ENCODE assay signal across 8 mouse cellular contexts in genomic region chr5:5559079-5559740, GRCm38 (mm10). TPM values are rescaled to one million over a fixed set of nuclear protein-coding genes. Genes with fewer than 3 reads are reported as not detected.
DNase-seq lines count a peak whose midpoint lies in the region; ATAC-seq lines count a peak whose summit lies in the region.

Gtpbp10 (minus strand) TSS chr5:5559538.

- peak within 1 kb of the TSS; percentile 74 for H3K27ac ChIP-seq in forebrain, embryonic 14.5 days (ENCODE audit: low read depth, low read length)
- H3K27ac ChIP-seq in liver, embryonic 15.5 days (replicated peaks): peak within 1 kb of the TSS; percentile 45; the same call in 1 of the 2 replicates
- 0 out of 2 replicates have a peak within 1 kb of the TSS, but pooled peaks have one; percentile 54 for H3K27ac ChIP-seq in neural tube, embryonic 11.5 days (ENCODE audit: low read depth, low read length)
- H3K27ac ChIP-seq in stomach, embryonic 16.5 days (ENCODE audit: low read length): peak within 1 kb of the TSS; percentile 66

- peak; percentile 95 for DNase-seq in ES-CJ7 (ENCODE audit: low read depth, low spot score)
- peak; percentile 89 for DNase-seq in cerebellum, adult 11-12 months
- DNase-seq in forebrain, embryonic 14.5 days (ENCODE audit: low spot score): peak; percentile 94
- DNase-seq in heart, postnatal 10 days: peak; percentile 95 to 97
- peak; percentile 97 for DNase-seq in kidney, postnatal 4 days
- DNase-seq in neural tube, embryonic 11.5 days (ENCODE audit: low spot score): peak; percentile 94

- no peaks in the 10 kb centered on the region for H3K27me3 ChIP-seq in forebrain, embryonic 14.5 days (replicated peaks; ENCODE audit: control insufficient read depth, insufficient read depth, low read length)
- no peaks in the 10 kb centered on the region for H3K27me3 ChIP-seq in liver, embryonic 15.5 days
- H3K27me3 ChIP-seq in neural tube, embryonic 11.5 days (ENCODE audit: control insufficient read depth, insufficient read depth, low read length): no peaks in the 10 kb centered on the region
- H3K27me3 ChIP-seq in stomach, embryonic 16.5 days (ENCODE audit: control insufficient read depth, insufficient read depth, low read length): no peaks in the 10 kb centered on the region

- peaks cover 11% of the 10 kb centered on the region; the same call in 1 of the 2 replicates for H3K4me1 ChIP-seq in forebrain, embryonic 14.5 days (ENCODE audit: control insufficient read depth, insufficient read depth, low read length)
- H3K4me1 ChIP-seq in liver, embryonic 15.5 days (replicated peaks): peaks cover 13% of the 10 kb centered on the region
- H3K4me1 ChIP-seq in neural tube, embryonic 11.5 days (ENCODE audit: control insufficient read depth, insufficient read depth, low read length): no peaks in the 10 kb centered on the region
- H3K4me1 ChIP-seq in stomach, embryonic 16.5 days (ENCODE audit: control insufficient read depth, insufficient read depth, low read length): no peaks in the 10 kb centered on the region

- WGBS in forebrain, embryonic 14.5 days: under 1% methylated on average over 43 of the region's 43 CpGs
- 1% methylated on average over 43 of the region's 43 CpGs for WGBS in liver, embryonic 15.5 days (ENCODE audit: insufficient replicate concordance)
- WGBS in neural tube, embryonic 11.5 days: under 1% methylated on average over 43 of the region's 43 CpGs
- WGBS in stomach, embryonic 16.5 days: under 1% methylated on average over 43 of the region's 43 CpGs

- no peaks in the 10 kb centered on the region for H3K9me3 ChIP-seq in forebrain, embryonic 14.5 days (replicated peaks; ENCODE audit: control insufficient read depth, low read length)
- H3K9me3 ChIP-seq in liver, embryonic 15.5 days (replicated peaks): no peaks in the 10 kb centered on the region
- no peaks in the 10 kb centered on the region for H3K9me3 ChIP-seq in neural tube, embryonic 11.5 days (ENCODE audit: control insufficient read depth, low read length)
- H3K9me3 ChIP-seq in stomach, embryonic 16.5 days (replicated peaks; ENCODE audit: control insufficient read depth, low read length): no peaks in the 10 kb centered on the region

- peak within 1 kb of the TSS; percentile 60 for H3K4me3 ChIP-seq in forebrain, embryonic 14.5 days (ENCODE audit: low read depth, low read length)
- H3K4me3 ChIP-seq in liver, embryonic 15.5 days (replicated peaks): peak within 1 kb of the TSS; percentile 75
- peak within 1 kb of the TSS; percentile 60 for H3K4me3 ChIP-seq in neural tube, embryonic 11.5 days (ENCODE audit: low read depth, low read length)
- H3K4me3 ChIP-seq in stomach, embryonic 16.5 days (replicated peaks; ENCODE audit: low read length): peak within 1 kb of the TSS; percentile 91

- H3K4me2 ChIP-seq in forebrain, embryonic 14.5 days (ENCODE audit: low read length): peak within 1 kb of the TSS; percentile 53
- peak within 1 kb of the TSS; percentile 81 for H3K4me2 ChIP-seq in liver, embryonic 15.5 days
- H3K4me2 ChIP-seq in neural tube, embryonic 11.5 days (ENCODE audit: low read depth): peak within 1 kb of the TSS; percentile 64
- peak within 1 kb of the TSS; percentile 52 for H3K4me2 ChIP-seq in stomach, embryonic 16.5 days (ENCODE audit: low read depth, low read length)

- peak within 1 kb of the TSS; percentile 75 for H3K9ac ChIP-seq in forebrain, embryonic 14.5 days (ENCODE audit: low read length)
- peak within 1 kb of the TSS; percentile 64 for H3K9ac ChIP-seq in liver, embryonic 15.5 days
- peak within 1 kb of the TSS; percentile 76 for H3K9ac ChIP-seq in neural tube, embryonic 11.5 days (ENCODE audit: low read length)
- peak within 1 kb of the TSS; percentile 90 for H3K9ac ChIP-seq in stomach, embryonic 16.5 days (ENCODE audit: low read length)

- ATAC-seq in forebrain, embryonic 14.5 days: peak; percentile 100
- peak; percentile 90 for ATAC-seq in liver, embryonic 15.5 days (ENCODE audit: insufficient read depth)
- ATAC-seq in neural tube, embryonic 11.5 days (ENCODE audit: insufficient read depth, low FRiP score, low TSS enrichment): peak; percentile 98
- ATAC-seq in stomach, embryonic 16.5 days (ENCODE audit: insufficient read depth, low FRiP score): peak; percentile 99

- intact Hi-C loops in heart, postnatal 10 days (cut with DNase I): loop anchor here (2.0 kb wide), 1 partner anchor 44 kb away; the partner anchor contains the start of gene Cldn12

- H3K36me3 ChIP-seq in forebrain, embryonic 14.5 days (ENCODE audit: control insufficient read depth, insufficient read depth, low read length): peaks cover 11% of the 10 kb centered on the region
- H3K36me3 ChIP-seq in liver, embryonic 15.5 days (replicated peaks): peaks cover 11% of the 10 kb centered on the region
- 0 out of 2 replicates have a peak, but pooled peaks cover 3% of the 10 kb centered on the region for H3K36me3 ChIP-seq in neural tube, embryonic 11.5 days (ENCODE audit: control insufficient read depth, insufficient read depth, low read length)
- peaks cover 6% of the 10 kb centered on the region for H3K36me3 ChIP-seq in stomach, embryonic 16.5 days (ENCODE audit: control insufficient read depth, insufficient read depth, low read length)

RNA-seq across cellular contexts. Expression of gene Gtpbp10, which starts in this region (rescaled TPM):
- polyA plus RNA-seq in forebrain, embryonic 14.5 days (2014; fragmentation: Nextera tagmentation; extraction: Ambion mirVana): 29.6 and 32.8 TPM in 2 replicates
- 10 to 100 TPM; 11.2 to 12.0 TPM for total RNA-seq in heart, postnatal 10 days (2021)
- 6.5 and 7.7 TPM in 2 replicates for polyA plus RNA-seq in liver, embryonic 15.5 days (2015; fragmentation: Nextera tagmentation; extraction: Ambion mirVana)
- 33.1 and 34.9 TPM in 2 replicates for polyA plus RNA-seq in neural tube, embryonic 11.5 days (2014; fragmentation: Nextera tagmentation; extraction: Ambion mirVana)
- polyA plus RNA-seq in stomach, embryonic 16.5 days (2015; fragmentation: Nextera tagmentation; extraction: Ambion mirVana): 23.4 and 23.6 TPM in 2 replicates

Comparison
In these comparisons a context has a peak if more than half of its experiments do, and no peak if none do; other contexts are left out.
1. Peak in every context shown above with its lines: DNase-seq, ATAC-seq, H3K4me3 ChIP-seq and H3K27ac ChIP-seq.